Mouse (Mus musculus): ENCODE data around the gene Cntn5. TPM values are rescaled to one million over a fixed set of nuclear protein-coding genes. Genes with fewer than 3 reads are reported as not detected.
"Not testable (repeated sequence)": the region's sequence is repeated elsewhere in the genome, so short reads cannot be mapped to it uniquely, and the experiment has no call there.

Gene Cntn5
- polyA plus RNA-seq, 1 experiment from 2014 or later = not detected

DNA sequence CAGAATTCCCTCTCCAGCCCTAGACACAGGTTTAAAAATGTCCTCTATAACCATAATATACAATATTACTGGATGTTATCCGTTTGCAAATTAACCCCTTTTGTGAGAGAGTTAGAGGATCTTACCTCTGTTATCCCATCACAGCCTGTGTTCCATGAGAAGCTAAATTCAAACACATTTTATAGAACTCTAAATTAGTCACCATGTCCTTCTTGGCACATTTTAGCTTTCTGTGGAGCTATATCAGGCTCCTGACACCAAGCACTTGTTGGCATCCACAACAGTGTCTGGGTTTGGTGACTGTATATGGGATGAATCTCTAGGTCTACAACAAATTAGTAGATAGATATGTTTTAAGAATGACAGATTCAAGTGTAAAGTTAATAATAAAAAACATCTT, 253.9 kb downstream of the Cntn5 start:
- no peaks in the 10 kb centered on the region for H3K9me3 ChIP-seq (replicated peaks)
- H3K4me1 ChIP-seq (replicated peaks) = no peaks in the 10 kb centered on the region
- no peak for DNase-seq
- no peaks in the 10 kb centered on the region for H3K27me3 ChIP-seq
- no peaks in the 10 kb centered on the region for H3K36me3 ChIP-seq
- WGBS (ENCODE audit: insufficient replicate concordance) = 44% methylated on average over 1 of the region's 1 CpGs
- no peak overlapping the region for H3K27ac ChIP-seq
- H3K4me2 ChIP-seq = no peak overlapping the region
- H3K4me3 ChIP-seq (replicated peaks) = no peak overlapping the region
- H3K9ac ChIP-seq = no peak overlapping the region
- ATAC-seq (ENCODE audit: low read depth) = no peak

DNA sequence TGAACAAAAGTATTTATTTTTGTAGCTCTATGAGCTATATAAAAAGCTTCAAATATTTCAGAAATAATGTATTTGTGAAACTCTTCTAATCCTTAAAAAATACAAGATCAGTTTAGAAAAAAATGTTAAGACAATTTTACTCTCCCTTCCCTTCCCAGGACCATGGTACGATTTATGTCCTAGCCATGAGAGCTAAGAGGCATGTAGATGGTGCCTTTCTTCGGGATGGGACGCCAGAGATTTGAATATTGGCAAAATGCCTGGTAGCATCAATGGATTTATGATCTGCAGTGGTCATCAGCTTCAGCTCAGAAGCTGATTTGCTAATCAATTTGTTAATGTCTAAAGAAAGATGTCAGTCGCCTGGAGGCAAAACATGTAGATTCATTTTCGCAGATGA, 258.6 kb downstream of the Cntn5 start:
- H3K27me3 ChIP-seq = no peaks in the 10 kb centered on the region
- H3K9ac ChIP-seq = no peak overlapping the region
- WGBS (ENCODE audit: insufficient replicate concordance) = 62% methylated on average over 5 of the region's 5 CpGs
- no peak overlapping the region for H3K27ac ChIP-seq
- H3K4me3 ChIP-seq (replicated peaks) = no peak overlapping the region
- no peaks in the 10 kb centered on the region for H3K9me3 ChIP-seq (replicated peaks)
- DNase-seq (no peak), ATAC-seq (ENCODE audit: low read depth) (no peak)
- H3K36me3 ChIP-seq = no peaks in the 10 kb centered on the region
- no peak overlapping the region for H3K4me2 ChIP-seq
- no peaks in the 10 kb centered on the region for H3K4me1 ChIP-seq (replicated peaks)

DNA sequence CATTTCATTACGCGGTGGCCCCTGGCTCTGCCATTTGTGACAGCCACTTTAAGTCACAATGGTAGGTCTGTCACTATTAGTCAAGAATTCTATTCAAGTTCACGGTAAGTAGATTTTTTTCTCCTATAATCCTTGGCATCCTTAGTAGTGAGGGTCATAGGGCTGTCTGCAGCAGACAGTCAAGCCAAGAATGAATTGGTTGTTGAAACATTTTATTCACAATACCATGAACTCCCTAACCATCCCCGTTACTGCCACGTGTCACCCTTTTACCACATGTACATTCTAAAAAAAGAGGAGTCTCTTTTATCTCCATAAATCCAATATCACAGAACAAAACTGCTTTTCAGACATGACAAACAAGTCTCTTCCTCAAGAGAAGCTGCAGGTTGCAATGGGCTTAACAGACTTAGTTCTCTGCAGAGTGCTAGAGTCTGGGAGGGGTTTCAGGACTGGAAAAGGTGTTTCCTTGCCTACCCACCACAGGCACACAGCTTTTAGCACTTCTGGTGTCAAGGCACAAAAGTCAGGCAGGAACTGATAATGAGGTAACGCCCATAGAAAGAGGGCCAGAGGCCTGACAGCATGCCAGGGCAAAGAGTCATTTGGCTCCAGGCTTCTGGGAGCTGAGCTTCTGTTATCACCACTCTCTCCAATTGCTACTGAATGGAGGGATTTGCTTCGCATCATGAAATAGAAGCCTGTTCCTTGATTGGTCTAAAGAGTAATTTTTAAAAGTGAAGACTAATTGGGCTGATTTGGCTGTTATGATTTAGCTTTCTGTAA, 259.3 kb downstream of the Cntn5 start:
- 49% methylated on average over 7 of the region's 7 CpGs for WGBS (ENCODE audit: insufficient replicate concordance)
- Histone ChIP-seq H3K36me3 (no peaks in the 10 kb centered on the region), H3K4me3 (replicated peaks) (no peak overlapping the region), H3K4me2 (no peak overlapping the region), H3K9ac (no peak overlapping the region), H3K27ac (no peak overlapping the region), H3K27me3 (no peaks in the 10 kb centered on the region), H3K9me3 (replicated peaks) (no peaks in the 10 kb centered on the region), H3K4me1 (replicated peaks) (no peaks in the 10 kb centered on the region)
- no peak for ATAC-seq (ENCODE audit: low read depth)
- DNase-seq = no peak

DNA sequence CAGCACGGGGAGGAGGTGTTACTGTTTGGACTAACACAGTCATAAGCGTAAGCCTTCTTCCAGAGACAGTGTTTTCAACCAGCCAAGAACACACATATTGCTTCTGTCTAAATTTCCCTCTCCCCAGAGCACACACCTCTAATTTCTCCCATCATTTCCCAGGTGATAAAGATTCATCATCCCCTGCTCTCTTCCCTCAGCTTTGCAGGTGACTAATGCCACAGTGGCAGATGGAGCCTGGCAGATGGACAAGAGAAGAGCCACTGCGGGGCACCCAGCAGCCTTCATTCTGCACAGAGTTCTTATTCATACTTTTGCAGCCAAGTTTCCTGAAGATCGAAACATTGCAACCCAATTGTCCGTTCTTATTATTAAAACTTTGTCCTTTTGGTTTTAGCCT, 286.5 kb downstream of the Cntn5 start:
- no peak overlapping the region for H3K4me3 ChIP-seq (replicated peaks)
- DNase-seq (no peak), ATAC-seq (ENCODE audit: low read depth) (no peak)
- no peak overlapping the region for H3K9ac ChIP-seq
- no peaks in the 10 kb centered on the region for H3K36me3 ChIP-seq
- H3K9me3 ChIP-seq (replicated peaks) = no peaks in the 10 kb centered on the region
- 58% methylated on average over 5 of the region's 5 CpGs for WGBS (ENCODE audit: insufficient replicate concordance)
- no peaks in the 10 kb centered on the region for H3K4me1 ChIP-seq (replicated peaks)
- no peak overlapping the region for H3K27ac ChIP-seq
- H3K4me2 ChIP-seq = no peak overlapping the region
- no peaks in the 10 kb centered on the region for H3K27me3 ChIP-seq

DNA sequence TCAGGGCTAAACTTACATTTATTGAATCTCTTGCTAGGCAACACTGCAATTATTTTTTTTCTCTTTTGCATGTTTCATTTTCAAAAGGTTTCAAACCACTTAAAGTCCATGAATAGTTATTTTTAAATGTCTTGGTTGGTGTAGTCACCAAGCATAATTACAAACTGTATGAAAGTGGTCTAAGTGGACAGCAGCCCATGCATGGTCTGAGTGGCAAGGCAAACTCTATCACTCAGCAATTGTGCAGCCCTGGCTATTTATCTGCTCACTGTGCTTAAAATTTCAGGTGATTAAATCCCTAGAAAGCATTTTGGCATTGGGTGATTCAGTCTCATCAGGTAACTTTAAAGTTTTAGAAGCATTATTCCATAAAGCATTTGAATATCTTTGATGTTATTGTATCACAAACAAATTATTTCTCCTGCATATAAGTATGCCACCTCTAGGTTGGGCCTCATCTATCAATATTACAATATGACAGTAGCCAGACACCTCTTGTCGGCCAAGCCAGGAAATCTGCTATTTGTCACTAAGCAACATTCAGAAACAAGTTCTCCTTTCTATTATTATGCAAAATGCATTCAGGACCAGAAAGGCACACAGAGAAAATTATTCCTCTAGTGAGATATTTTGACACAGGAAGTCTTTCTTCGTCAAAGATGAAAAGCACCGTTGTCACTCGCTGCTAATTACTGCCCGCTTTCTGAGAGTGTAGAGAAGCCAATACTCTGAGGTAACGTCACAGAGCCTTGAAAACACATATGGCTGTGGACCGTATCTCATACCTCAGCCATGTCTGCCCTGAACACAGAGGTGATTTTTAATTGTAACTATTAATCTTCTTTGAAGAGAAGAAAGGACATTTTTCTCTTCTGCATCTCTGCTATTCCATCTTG, 329.0 kb downstream of the Cntn5 start:
- no peaks in the 10 kb centered on the region for H3K27me3 ChIP-seq
- H3K36me3 ChIP-seq = no peaks in the 10 kb centered on the region
- no peaks in the 10 kb centered on the region for H3K9me3 ChIP-seq (replicated peaks)
- no peak for DNase-seq
- H3K4me3 ChIP-seq (replicated peaks) = no peak overlapping the region
- no peaks in the 10 kb centered on the region for H3K4me1 ChIP-seq (replicated peaks)
- H3K27ac ChIP-seq = no peak overlapping the region
- no peak for ATAC-seq (ENCODE audit: low read depth)
- no peak overlapping the region for H3K9ac ChIP-seq
- no peak overlapping the region for H3K4me2 ChIP-seq
- WGBS (ENCODE audit: insufficient replicate concordance) = 66% methylated on average over 7 of the region's 7 CpGs

DNA sequence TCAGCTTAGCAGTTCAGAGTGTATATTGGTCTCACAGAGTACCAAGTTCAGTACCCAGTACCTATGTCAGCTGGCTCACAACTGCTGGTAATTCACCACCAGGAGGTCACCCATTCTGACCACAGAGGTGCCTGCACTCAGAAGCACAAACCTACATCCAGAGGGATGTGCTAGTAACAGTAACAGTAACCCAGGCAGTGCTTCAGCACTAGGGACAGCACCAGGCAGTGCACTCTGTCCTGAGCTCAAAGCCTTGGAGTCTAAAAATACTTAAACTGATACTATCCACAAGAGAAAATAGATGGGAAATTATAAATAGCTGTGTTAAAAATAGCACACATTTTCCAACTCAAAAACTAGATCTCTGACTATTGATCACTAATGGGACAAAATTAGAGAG, 334.7 kb downstream of the Cntn5 start:
- no peak for DNase-seq
- Histone ChIP-seq H3K4me1 (replicated peaks) (no peaks in the 10 kb centered on the region), H3K27me3 (no peaks in the 10 kb centered on the region), H3K9ac (no peak overlapping the region), H3K27ac (no peak overlapping the region), H3K36me3 (no peaks in the 10 kb centered on the region), H3K4me3 (replicated peaks) (no peak overlapping the region), H3K4me2 (no peak overlapping the region), H3K9me3 (replicated peaks) (no peaks in the 10 kb centered on the region)
- ATAC-seq (ENCODE audit: low read depth) = no peak

DNA sequence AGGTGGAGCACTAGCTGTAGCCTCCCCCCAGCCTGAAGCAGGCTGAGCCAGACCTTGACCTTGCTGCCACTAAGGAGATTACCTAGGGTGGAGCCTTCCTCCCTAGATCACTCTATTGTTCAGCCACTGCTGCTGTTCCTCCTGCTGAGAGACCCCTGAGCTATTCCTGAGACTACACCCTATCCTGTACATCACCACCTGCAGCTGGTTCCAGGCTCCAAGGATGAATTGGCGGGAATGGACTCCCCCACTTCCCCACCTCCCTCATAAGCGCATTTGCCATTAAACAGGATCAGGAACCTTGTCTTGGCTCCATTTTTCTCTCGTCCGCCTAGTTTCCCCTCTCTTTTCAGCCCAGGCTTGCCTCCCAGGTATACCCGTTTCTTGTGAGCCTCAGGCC, 363.7 kb downstream of the Cntn5 start:
- not testable (repeated sequence) for H3K9ac ChIP-seq; ATAC-seq (ENCODE audit: low read depth); H3K36me3 ChIP-seq; DNase-seq; H3K27ac ChIP-seq; H3K27me3 ChIP-seq; H3K4me1 ChIP-seq (replicated peaks); H3K4me3 ChIP-seq (replicated peaks); H3K4me2 ChIP-seq; H3K9me3 ChIP-seq (replicated peaks)
- 49% methylated on average over 5 of the region's 5 CpGs for WGBS (ENCODE audit: insufficient replicate concordance)

DNA sequence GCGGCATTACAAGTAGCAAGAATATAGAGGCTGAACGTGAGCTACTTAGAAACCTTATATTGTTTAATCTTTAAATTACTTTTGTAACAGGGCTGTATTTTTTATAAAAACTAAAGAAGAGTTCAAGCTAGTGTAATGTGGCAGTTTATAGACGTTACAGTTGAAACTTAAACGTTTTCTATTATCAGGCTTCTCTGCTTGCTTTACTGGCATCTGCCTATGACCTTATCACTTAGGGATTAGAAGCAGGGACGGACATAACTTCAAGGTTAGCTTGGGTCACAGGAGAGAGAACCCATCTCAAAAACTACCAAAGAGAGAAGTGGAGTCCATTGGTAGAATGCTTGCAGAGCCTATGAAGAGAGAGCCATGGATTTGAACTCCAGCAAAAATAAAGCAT, 372.3 kb downstream of the Cntn5 start:
- Histone ChIP-seq H3K4me2 (no peak overlapping the region), H3K9ac (no peak overlapping the region), H3K9me3 (replicated peaks) (no peaks in the 10 kb centered on the region), H3K4me3 (replicated peaks) (no peak overlapping the region), H3K4me1 (replicated peaks) (no peaks in the 10 kb centered on the region), H3K36me3 (no peaks in the 10 kb centered on the region), H3K27ac (no peak overlapping the region), H3K27me3 (no peaks in the 10 kb centered on the region)
- DNase-seq (no peak), ATAC-seq (ENCODE audit: low read depth) (no peak)
- 56% methylated on average over 5 of the region's 5 CpGs for WGBS (ENCODE audit: insufficient replicate concordance)

DNA sequence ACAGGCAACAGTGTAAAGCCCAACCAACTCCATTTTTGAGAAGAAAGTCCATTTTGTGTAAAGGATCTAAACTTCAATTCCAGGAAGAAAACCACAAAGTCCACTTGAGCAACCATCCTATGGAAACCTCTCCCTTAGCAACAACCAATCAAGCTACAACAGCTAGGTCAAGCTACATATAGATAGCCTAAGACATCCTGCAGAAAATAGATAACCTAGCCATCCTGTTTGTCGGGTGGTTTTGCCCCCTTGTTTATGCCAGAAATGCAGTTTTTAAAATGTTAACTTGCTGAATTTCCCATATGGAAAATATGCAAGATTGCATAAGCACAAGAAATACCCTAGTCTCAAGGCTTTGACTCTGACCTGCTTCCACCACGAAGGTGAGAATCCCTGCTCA, 373.5 kb downstream of the Cntn5 start:
- DNase-seq (no peak), ATAC-seq (ENCODE audit: low read depth) (no peak)
- Histone ChIP-seq H3K27ac (no peak overlapping the region), H3K36me3 (no peaks in the 10 kb centered on the region), H3K9ac (no peak overlapping the region), H3K4me3 (replicated peaks) (no peak overlapping the region), H3K4me2 (no peak overlapping the region), H3K4me1 (replicated peaks) (no peaks in the 10 kb centered on the region), H3K27me3 (no peaks in the 10 kb centered on the region), H3K9me3 (replicated peaks) (no peaks in the 10 kb centered on the region)
- WGBS (ENCODE audit: insufficient replicate concordance) = 43% methylated on average over 2 of the region's 2 CpGs

DNA sequence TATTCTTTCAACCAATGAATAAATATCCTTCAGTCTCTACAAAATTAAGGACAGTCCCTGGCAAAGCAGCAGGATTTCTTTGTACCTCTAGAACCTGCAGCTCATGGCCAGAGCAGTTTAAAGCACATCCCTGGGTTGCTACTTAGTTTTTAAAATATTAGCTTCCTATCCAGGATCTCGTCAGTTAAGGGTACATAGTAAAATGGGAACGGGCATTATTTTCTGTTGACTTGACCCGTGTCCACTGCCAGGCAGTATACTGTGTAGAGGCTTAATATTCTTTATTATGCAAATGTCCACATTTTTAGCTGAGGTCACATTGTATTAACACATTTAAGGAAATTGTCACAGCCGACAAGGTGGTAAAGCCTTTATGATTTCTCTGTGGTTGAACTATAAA, 375.0 kb downstream of the Cntn5 start:
- DNase-seq = no peak
- 64% methylated on average over 4 of the region's 4 CpGs for WGBS (ENCODE audit: insufficient replicate concordance)
- Histone ChIP-seq H3K9me3 (replicated peaks) (no peaks in the 10 kb centered on the region), H3K36me3 (no peaks in the 10 kb centered on the region), H3K4me2 (no peak overlapping the region), H3K27me3 (no peaks in the 10 kb centered on the region), H3K4me1 (replicated peaks) (no peaks in the 10 kb centered on the region), H3K9ac (no peak overlapping the region), H3K27ac (no peak overlapping the region), H3K4me3 (replicated peaks) (no peak overlapping the region)
- no peak for ATAC-seq (ENCODE audit: low read depth)

DNA sequence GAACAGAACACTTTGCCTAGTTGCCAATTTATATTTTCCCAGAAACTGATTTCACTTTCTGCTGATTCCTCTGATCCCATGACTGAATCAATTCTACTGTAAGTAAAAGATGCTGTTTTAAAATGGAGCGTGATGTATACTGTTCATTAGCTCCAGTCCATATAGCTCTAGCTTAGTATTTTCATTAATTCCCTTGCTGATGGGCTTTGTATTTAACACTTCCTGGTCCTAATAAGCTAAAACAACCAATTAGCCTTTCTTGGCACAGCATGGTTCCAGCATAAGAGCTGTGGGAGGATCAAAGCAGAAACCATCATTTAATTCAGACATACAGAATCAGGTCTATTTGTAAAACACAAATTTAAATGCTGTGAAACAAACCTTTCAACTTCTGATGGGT, 375.5 kb downstream of the Cntn5 start:
- Histone ChIP-seq H3K9ac (no peak overlapping the region), H3K4me1 (replicated peaks) (no peaks in the 10 kb centered on the region), H3K27ac (no peak overlapping the region), H3K36me3 (no peaks in the 10 kb centered on the region), H3K4me3 (replicated peaks) (no peak overlapping the region), H3K9me3 (replicated peaks) (no peaks in the 10 kb centered on the region), H3K27me3 (no peaks in the 10 kb centered on the region), H3K4me2 (no peak overlapping the region)
- ATAC-seq (ENCODE audit: low read depth) (no peak), DNase-seq (no peak)
- 63% methylated on average over 1 of the region's 1 CpGs for WGBS (ENCODE audit: insufficient replicate concordance)

DNA sequence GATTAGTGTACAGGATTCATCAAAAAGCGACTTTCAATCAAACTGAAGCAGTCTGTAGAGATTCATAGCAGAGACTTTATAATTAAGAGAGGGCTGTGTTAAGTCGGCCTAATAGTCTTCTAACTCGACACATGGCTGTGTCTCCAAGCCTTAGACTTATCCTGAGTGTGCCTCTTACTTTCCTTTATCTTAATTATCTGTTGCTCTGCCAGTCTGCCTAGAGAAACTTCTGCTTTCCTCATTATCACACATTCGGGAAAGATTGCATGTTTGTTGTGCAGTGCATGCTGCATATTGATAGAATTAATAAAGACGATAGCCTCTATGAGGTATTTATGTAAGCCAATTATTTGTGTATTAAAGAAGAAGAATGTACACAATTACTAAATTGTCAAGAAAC, 375.9 kb downstream of the Cntn5 start:
- DNase-seq = no peak
- Histone ChIP-seq H3K4me3 (replicated peaks) (no peak overlapping the region), H3K27ac (no peak overlapping the region), H3K9ac (no peak overlapping the region), H3K4me1 (replicated peaks) (no peaks in the 10 kb centered on the region), H3K9me3 (replicated peaks) (no peaks in the 10 kb centered on the region), H3K4me2 (no peak overlapping the region), H3K36me3 (no peaks in the 10 kb centered on the region), H3K27me3 (no peaks in the 10 kb centered on the region)
- ATAC-seq (ENCODE audit: low read depth) = no peak
- 48% methylated on average over 5 of the region's 5 CpGs for WGBS (ENCODE audit: insufficient replicate concordance)
